Mouse (Mus musculus) midbrain, embryonic 12.5 days (tissue): ENCODE results near the gene Tectb. TPM values are rescaled to one million over a fixed set of nuclear protein-coding genes. Genes with fewer than 3 reads are reported as not detected.
"Not testable (repeated sequence)": the region's sequence is repeated elsewhere in the genome, so short reads cannot be mapped to it uniquely, and the experiment has no call there.

ENCODE experiments used
- ATAC-seq: fragments of 200-750 bp; cut with Nextera tagmentation; 2 replicates; pipeline ENCODE4 v1.8.0; 2017; ENCODE audit warnings: low read depth, moderate TSS enrichment, moderate library complexity; ENCODE audit not compliant: low FRiP score
- H3K27ac ChIP-seq: fragments of 300-500 bp; sonication (generic); replicated peaks from 2 replicates; pipeline ENCODE4 v1.5.1; 2016; ENCODE audit warnings: mild to moderate bottlenecking
- H3K27me3 ChIP-seq: fragments of 300-500 bp; sonication (generic); 2 replicates; pipeline ENCODE4 v1.6.1; 2016; ENCODE audit warnings: mild to moderate bottlenecking
- H3K36me3 ChIP-seq: fragments of 300-500 bp; sonication (generic); 2 replicates; pipeline ENCODE4 v1.6.1; 2016
- H3K4me1 ChIP-seq: fragments of 300-500 bp; sonication (generic); 2 replicates; pipeline ENCODE4 v1.6.1; 2016
- H3K4me2 ChIP-seq: fragments of 300-500 bp; sonication (generic); replicated peaks from 2 replicates; pipeline ENCODE4 v1.6.1; 2016; ENCODE audit warnings: mild to moderate bottlenecking, moderate library complexity
- H3K4me3 ChIP-seq: fragments of 300-500 bp; sonication (generic); 2 replicates; pipeline ENCODE4 v1.5.1; 2016; ENCODE audit warnings: mild to moderate bottlenecking
- H3K9ac ChIP-seq: fragments of 300-500 bp; sonication (generic); replicated peaks from 2 replicates; pipeline ENCODE4 v1.6.1; 2016; ENCODE audit warnings: mild to moderate bottlenecking, moderate library complexity
- H3K9me3 ChIP-seq: fragments of 300-500 bp; sonication (generic); 2 replicates; pipeline ENCODE4 v1.6.1; 2016; ENCODE audit warnings: mild to moderate bottlenecking
- WGBS: fragments of 180-500 bp; shearing (Covaris S2); methylation state at CpG from one replicate; pipeline ENCODE4 v1.1.7; 2016; 5-methylcytosine and 5-hydroxymethylcytosine counted together
- polyA plus RNA-seq: library from polyadenylated mRNA; unstranded; fragments of >200 nt; fragmentation: Nextera tagmentation; extraction: Ambion mirVana; gene quantifications from 2 replicates; pipeline ENCODE4 v1.2.1, GENCODE M21; 2016

Tectb gene
- polyA plus RNA-seq, 1 experiment from 2014 or later, result 0.31 TPM

GRCm38 (mm10) chr19:55147568-55147967 lies 33.0 kb upstream of the Tectb start:
- H3K4me1 ChIP-seq, result peaks cover 28% of the 10 kb centered on the region
- no peaks in the 10 kb centered on the region for H3K36me3 ChIP-seq
- no peak for ATAC-seq
- H3K27ac ChIP-seq, result no peak overlapping the region
- H3K4me2 ChIP-seq, result no peak overlapping the region
- no peaks in the 10 kb centered on the region for H3K27me3 ChIP-seq
- H3K9me3 ChIP-seq, result no peaks in the 10 kb centered on the region
- no peak overlapping the region for H3K4me3 ChIP-seq
- WGBS, result 78% methylated on average over 9 of the region's 9 CpGs
- H3K9ac ChIP-seq, result no peak overlapping the region

- no peak overlapping the region for H3K27ac ChIP-seq
Measured at GRCm38 (mm10) chr19:55148109-55148508, 32.4 kb upstream of the Tectb start.

GRCm38 (mm10) chr19:55149646-55150045 lies 30.9 kb upstream of the Tectb start:
- Histone ChIP-seq H3K4me3 (no peak overlapping the region), H3K27ac (no peak overlapping the region), H3K4me2 (no peak overlapping the region), H3K9me3 (no peaks in the 10 kb centered on the region), H3K36me3 (no peaks in the 10 kb centered on the region), H3K9ac (no peak overlapping the region), H3K4me1 (peaks cover 8% of the 10 kb centered on the region), H3K27me3 (no peaks in the 10 kb centered on the region)
- WGBS, result 84% methylated on average over 6 of the region's 6 CpGs
- no peak for ATAC-seq

More at GRCm38 (mm10) chr19:55148109-55148508, 32.4 kb upstream of the Tectb start:
- no peak overlapping the region for H3K9ac ChIP-seq
- H3K36me3 ChIP-seq, result no peaks in the 10 kb centered on the region
- H3K4me3 ChIP-seq, result no peak overlapping the region
- no peaks in the 10 kb centered on the region for H3K9me3 ChIP-seq
- H3K27me3 ChIP-seq, result no peaks in the 10 kb centered on the region
- peaks cover 23% of the 10 kb centered on the region for H3K4me1 ChIP-seq
- 91% methylated on average over 6 of the region's 6 CpGs for whole genome bisulfite sequencing
- no peak for ATAC-seq
- no peak overlapping the region for H3K4me2 ChIP-seq

- not testable (repeated sequence) for H3K4me3 ChIP-seq, H3K9ac ChIP-seq, H3K27me3 ChIP-seq, H3K36me3 ChIP-seq, H3K4me2 ChIP-seq, ATAC-seq, H3K9me3 ChIP-seq, H3K27ac ChIP-seq, H3K4me1 ChIP-seq
- WGBS, result 78% methylated on average over 5 of the region's 6 CpGs
Measured at GRCm38 (mm10) chr19:55152274-55152673, 28.3 kb upstream of the Tectb start.

GRCm38 (mm10) chr19:55152983-55153382 lies 27.6 kb upstream of the Tectb start:
- Histone ChIP-seq H3K9me3 (no peaks in the 10 kb centered on the region), H3K4me3 (no peak overlapping the region), H3K4me1 (no peaks in the 10 kb centered on the region), H3K27ac (no peak overlapping the region), H3K27me3 (no peaks in the 10 kb centered on the region), H3K4me2 (no peak overlapping the region), H3K9ac (no peak overlapping the region), H3K36me3 (no peaks in the 10 kb centered on the region)
- no peak for ATAC-seq
- WGBS, result 93% methylated on average over 6 of the region's 6 CpGs

- 85% methylated on average over 7 of the region's 7 CpGs for WGBS
- Histone ChIP-seq H3K36me3 (no peaks in the 10 kb centered on the region), H3K9ac (no peak overlapping the region), H3K27ac (no peak overlapping the region), H3K4me2 (no peak overlapping the region), H3K27me3 (no peaks in the 10 kb centered on the region), H3K4me3 (no peak overlapping the region), H3K9me3 (no peaks in the 10 kb centered on the region), H3K4me1 (no peaks in the 10 kb centered on the region)
- ATAC-seq, result no peak
Measured at GRCm38 (mm10) chr19:55157029-55157428, 23.5 kb upstream of the Tectb start.

- H3K9me3 ChIP-seq, result no peaks in the 10 kb centered on the region
- WGBS, result 74% methylated on average over 8 of the region's 8 CpGs
- no peak overlapping the region for H3K9ac ChIP-seq
- H3K4me3 ChIP-seq, result no peak overlapping the region
- H3K36me3 ChIP-seq, result no peaks in the 10 kb centered on the region
- H3K4me2 ChIP-seq, result no peak overlapping the region
- H3K4me1 ChIP-seq, result no peaks in the 10 kb centered on the region
- ATAC-seq, result no peak
- H3K27me3 ChIP-seq, result no peaks in the 10 kb centered on the region
- no peak overlapping the region for H3K27ac ChIP-seq
Measured at GRCm38 (mm10) chr19:55158606-55159005, 21.9 kb upstream of the Tectb start.

- Histone ChIP-seq H3K36me3 (no peaks in the 10 kb centered on the region), H3K9me3 (no peaks in the 10 kb centered on the region), H3K4me1 (no peaks in the 10 kb centered on the region), H3K9ac (no peak overlapping the region), H3K27ac (no peak overlapping the region), H3K4me3 (no peak overlapping the region), H3K4me2 (no peak overlapping the region), H3K27me3 (no peaks in the 10 kb centered on the region)
- ATAC-seq, result no peak
- 89% methylated on average over 6 of the region's 6 CpGs for WGBS
Measured at GRCm38 (mm10) chr19:55159826-55160225, 20.7 kb upstream of the Tectb start.

- Histone ChIP-seq H3K27me3 (no peaks in the 10 kb centered on the region), H3K36me3 (no peaks in the 10 kb centered on the region), H3K9ac (no peak overlapping the region), H3K4me2 (no peak overlapping the region), H3K9me3 (no peaks in the 10 kb centered on the region), H3K4me1 (no peaks in the 10 kb centered on the region), H3K4me3 (no peak overlapping the region), H3K27ac (no peak overlapping the region)
- ATAC-seq, result no peak
- WGBS, result 80% methylated on average over 4 of the region's 4 CpGs
Measured at GRCm38 (mm10) chr19:55162271-55162670, 18.3 kb upstream of the Tectb start.

- H3K27me3 ChIP-seq, result no peaks in the 10 kb centered on the region
- H3K4me3 ChIP-seq, result no peak overlapping the region
- H3K36me3 ChIP-seq, result no peaks in the 10 kb centered on the region
- no peak overlapping the region for H3K9ac ChIP-seq
- WGBS, result 78% methylated on average over 1 of the region's 1 CpGs
- no peaks in the 10 kb centered on the region for H3K4me1 ChIP-seq
- H3K4me2 ChIP-seq, result no peak overlapping the region
- no peak for ATAC-seq
- no peaks in the 10 kb centered on the region for H3K9me3 ChIP-seq
- H3K27ac ChIP-seq, result no peak overlapping the region
Measured at GRCm38 (mm10) chr19:55164162-55164561, 16.4 kb upstream of the Tectb start.

- Histone ChIP-seq H3K27me3 (no peaks in the 10 kb centered on the region), H3K27ac (no peak overlapping the region), H3K9me3 (peaks cover 10% of the 10 kb centered on the region; the same call in 1 of the 2 replicates), H3K4me3 (no peak overlapping the region), H3K36me3 (no peaks in the 10 kb centered on the region), H3K4me2 (no peak overlapping the region), H3K4me1 (no peaks in the 10 kb centered on the region), H3K9ac (no peak overlapping the region)
- 77% methylated on average over 1 of the region's 1 CpGs for WGBS
- ATAC-seq, result no peak
Measured at GRCm38 (mm10) chr19:55165183-55165865, 15.2 kb upstream of the Tectb start.

GRCm38 (mm10) chr19:55165954-55166353 lies 14.6 kb upstream of the Tectb start:
- Histone ChIP-seq H3K9ac (no peak overlapping the region), H3K36me3 (no peaks in the 10 kb centered on the region), H3K4me3 (no peak overlapping the region), H3K27me3 (no peaks in the 10 kb centered on the region), H3K9me3 (peaks cover 13% of the 10 kb centered on the region; the same call in 1 of the 2 replicates), H3K27ac (no peak overlapping the region), H3K4me1 (no peaks in the 10 kb centered on the region), H3K4me2 (no peak overlapping the region)
- ATAC-seq, result no peak
- WGBS, result 84% methylated on average over 4 of the region's 4 CpGs

GRCm38 (mm10) chr19:55166741-55167140 lies 13.8 kb upstream of the Tectb start:
- Histone ChIP-seq H3K36me3 (no peaks in the 10 kb centered on the region), H3K9me3 (peaks cover 13% of the 10 kb centered on the region; the same call in 1 of the 2 replicates), H3K27me3 (no peaks in the 10 kb centered on the region), H3K4me1 (no peaks in the 10 kb centered on the region), H3K4me3 (no peak overlapping the region), H3K9ac (no peak overlapping the region), H3K4me2 (no peak overlapping the region), H3K27ac (no peak overlapping the region)
- WGBS, result 94% methylated on average over 2 of the region's 2 CpGs
- no peak for ATAC-seq
